Mouse (Mus musculus): Measurements from ENCODE around the gene Syne2. TPM values are rescaled to one million over a fixed set of nuclear protein-coding genes. Genes with fewer than 3 reads are reported as not detected.

Syne2 gene
- polyA plus RNA-seq, 1 experiment from 2014 or later: 2.7 TPM

- Histone ChIP-seq H3K4me3 (ENCODE audit: inconsistent target) (no peak overlapping the region), H3K79me2 (ENCODE audit: inconsistent target) (no peaks in the 10 kb centered on the region), H3K36me3 (ENCODE audit: inconsistent target) (no peaks in the 10 kb centered on the region), H3K27ac (no peak overlapping the region)
- 85% methylated on average over 7 of the region's 11 CpGs for WGBS (ENCODE audit: missing documents)
Measured at GRCm38 (mm10) chr12:75904068-75904467, 86.1 kb downstream of the Syne2 start.

GRCm38 (mm10) chr12:75905304-75905703 is 87.4 kb downstream of the Syne2 start:
- no peak overlapping the region for H3K27ac ChIP-seq
- WGBS (ENCODE audit: missing documents): 92% methylated on average over 7 of the region's 7 CpGs
- H3K79me2 ChIP-seq (ENCODE audit: inconsistent target): no peaks in the 10 kb centered on the region
- H3K4me3 ChIP-seq (ENCODE audit: inconsistent target): no peak overlapping the region
- H3K36me3 ChIP-seq (ENCODE audit: inconsistent target): no peaks in the 10 kb centered on the region

GRCm38 (mm10) chr12:75908466-75908865 is 90.5 kb downstream of the Syne2 start:
- WGBS (ENCODE audit: missing documents): 96% methylated on average over 3 of the region's 3 CpGs
- no peak overlapping the region for H3K27ac ChIP-seq
- no peaks in the 10 kb centered on the region for H3K36me3 ChIP-seq (ENCODE audit: inconsistent target)
- no peak overlapping the region for H3K4me3 ChIP-seq (ENCODE audit: inconsistent target)
- no peaks in the 10 kb centered on the region for H3K79me2 ChIP-seq (ENCODE audit: inconsistent target)

- Histone ChIP-seq H3K36me3 (ENCODE audit: inconsistent target) (no peaks in the 10 kb centered on the region), H3K27ac (no peak overlapping the region), H3K4me3 (ENCODE audit: inconsistent target) (no peak overlapping the region), H3K79me2 (ENCODE audit: inconsistent target) (no peaks in the 10 kb centered on the region)
- WGBS (ENCODE audit: missing documents): 67% methylated on average over 5 of the region's 5 CpGs
Measured at GRCm38 (mm10) chr12:75915694-75916093, 97.8 kb downstream of the Syne2 start.

- no peak overlapping the region for H3K4me3 ChIP-seq (ENCODE audit: inconsistent target)
- H3K79me2 ChIP-seq (ENCODE audit: inconsistent target): no peaks in the 10 kb centered on the region
- H3K36me3 ChIP-seq (ENCODE audit: inconsistent target): no peaks in the 10 kb centered on the region
- no peak overlapping the region for H3K27ac ChIP-seq
- 89% methylated on average over 2 of the region's 2 CpGs for WGBS (ENCODE audit: missing documents)
Measured at GRCm38 (mm10) chr12:75918415-75918814, 100.5 kb downstream of the Syne2 start.

GRCm38 (mm10) chr12:75918914-75919313 is 101.0 kb downstream of the Syne2 start:
- H3K79me2 ChIP-seq (ENCODE audit: inconsistent target): no peaks in the 10 kb centered on the region

GRCm38 (mm10) chr12:75922900-75923299 is 105.0 kb downstream of the Syne2 start:
- H3K27ac ChIP-seq: no peak overlapping the region
- no peaks in the 10 kb centered on the region for H3K79me2 ChIP-seq (ENCODE audit: inconsistent target)
- H3K36me3 ChIP-seq (ENCODE audit: inconsistent target): no peaks in the 10 kb centered on the region
- H3K4me3 ChIP-seq (ENCODE audit: inconsistent target): no peak overlapping the region
- WGBS (ENCODE audit: missing documents): 89% methylated on average over 11 of the region's 11 CpGs

More at GRCm38 (mm10) chr12:75918914-75919313, 101.0 kb downstream of the Syne2 start:
- Histone ChIP-seq H3K27ac (no peak overlapping the region), H3K36me3 (ENCODE audit: inconsistent target) (no peaks in the 10 kb centered on the region), H3K4me3 (ENCODE audit: inconsistent target) (no peak overlapping the region)
- 90% methylated on average over 6 of the region's 6 CpGs for WGBS (ENCODE audit: missing documents)

GRCm38 (mm10) chr12:75924852-75925251 is 106.9 kb downstream of the Syne2 start:
- no peaks in the 10 kb centered on the region for H3K79me2 ChIP-seq (ENCODE audit: inconsistent target)
- no peak overlapping the region for H3K4me3 ChIP-seq (ENCODE audit: inconsistent target)
- no peak overlapping the region for H3K27ac ChIP-seq
- 96% methylated on average over 11 of the region's 11 CpGs for WGBS (ENCODE audit: missing documents)
- no peaks in the 10 kb centered on the region for H3K36me3 ChIP-seq (ENCODE audit: inconsistent target)

- WGBS (ENCODE audit: missing documents): 39% methylated on average over 1 of the region's 1 CpGs
- Histone ChIP-seq H3K27ac (no peak overlapping the region), H3K36me3 (ENCODE audit: inconsistent target) (no peaks in the 10 kb centered on the region), H3K79me2 (ENCODE audit: inconsistent target) (no peaks in the 10 kb centered on the region), H3K4me3 (ENCODE audit: inconsistent target) (no peak overlapping the region)
Measured at GRCm38 (mm10) chr12:75927596-75927995, 109.7 kb downstream of the Syne2 start.

GRCm38 (mm10) chr12:75933561-75933960 is 115.6 kb downstream of the Syne2 start:
- no peaks in the 10 kb centered on the region for H3K79me2 ChIP-seq (ENCODE audit: inconsistent target)
- 90% methylated on average over 4 of the region's 4 CpGs for WGBS (ENCODE audit: missing documents)
- H3K27ac ChIP-seq: no peak overlapping the region
- no peaks in the 10 kb centered on the region for H3K36me3 ChIP-seq (ENCODE audit: inconsistent target)
- no peak overlapping the region for H3K4me3 ChIP-seq (ENCODE audit: inconsistent target)

- Histone ChIP-seq H3K4me3 (ENCODE audit: inconsistent target) (no peak overlapping the region), H3K79me2 (ENCODE audit: inconsistent target) (no peaks in the 10 kb centered on the region), H3K36me3 (ENCODE audit: inconsistent target) (no peaks in the 10 kb centered on the region), H3K27ac (no peak overlapping the region)
- 53% methylated on average over 5 of the region's 5 CpGs for WGBS (ENCODE audit: missing documents)
Measured at GRCm38 (mm10) chr12:75951328-75951727, 133.4 kb downstream of the Syne2 start.

GRCm38 (mm10) chr12:75952011-75952410 is 134.1 kb downstream of the Syne2 start:
- no peaks in the 10 kb centered on the region for H3K79me2 ChIP-seq (ENCODE audit: inconsistent target)
- 92% methylated on average over 1 of the region's 1 CpGs for WGBS (ENCODE audit: missing documents)
- no peak overlapping the region for H3K4me3 ChIP-seq (ENCODE audit: inconsistent target)
- H3K36me3 ChIP-seq (ENCODE audit: inconsistent target): no peaks in the 10 kb centered on the region
- no peak overlapping the region for H3K27ac ChIP-seq

GRCm38 (mm10) chr12:75966441-75967195 is 148.7 kb downstream of the Syne2 start:
- 93% methylated on average over 24 of the region's 24 CpGs for WGBS (ENCODE audit: missing documents)
- H3K79me2 ChIP-seq (ENCODE audit: inconsistent target): no peaks in the 10 kb centered on the region
- H3K4me3 ChIP-seq (ENCODE audit: inconsistent target): no peak overlapping the region
- H3K27ac ChIP-seq: no peak overlapping the region
- no peaks in the 10 kb centered on the region for H3K36me3 ChIP-seq (ENCODE audit: inconsistent target)

- WGBS (ENCODE audit: missing documents): 93% methylated on average over 5 of the region's 5 CpGs
- H3K79me2 ChIP-seq (ENCODE audit: inconsistent target): no peaks in the 10 kb centered on the region
- H3K27ac ChIP-seq: no peak overlapping the region
- H3K4me3 ChIP-seq (ENCODE audit: inconsistent target): no peak overlapping the region
- H3K36me3 ChIP-seq (ENCODE audit: inconsistent target): no peaks in the 10 kb centered on the region
Measured at GRCm38 (mm10) chr12:75979079-75979478, 161.1 kb downstream of the Syne2 start.

- Histone ChIP-seq H3K79me2 (ENCODE audit: inconsistent target) (no peaks in the 10 kb centered on the region), H3K36me3 (ENCODE audit: inconsistent target) (no peaks in the 10 kb centered on the region), H3K4me3 (ENCODE audit: inconsistent target) (no peak overlapping the region), H3K27ac (no peak overlapping the region)
- 96% methylated on average over 7 of the region's 8 CpGs for WGBS (ENCODE audit: missing documents)
Measured at GRCm38 (mm10) chr12:75983336-75983735, 165.4 kb downstream of the Syne2 start.
